Mouse (Mus musculus): ENCODE measurements around the gene Ap1m1. TPM values are rescaled to one million over a fixed set of nuclear protein-coding genes. Genes with fewer than 3 reads are reported as not detected.

Ap1m1 gene
- polyA plus RNA-seq, 1 experiment from 2014 or later, result 118 TPM

- Histone ChIP-seq H3K4me2 (ENCODE audit: low read depth, severe bottlenecking) (no peak overlapping the region), H3K4me1 (ENCODE audit: control insufficient read depth, insufficient read depth, low read length) (no peaks in the 10 kb centered on the region; the same call in 1 of the 2 replicates), H3K4me3 (ENCODE audit: low read depth, low read length) (no peak overlapping the region), H3K9ac (ENCODE audit: low read length) (no peak overlapping the region), H3K36me3 (ENCODE audit: control insufficient read depth, insufficient read depth, low read length) (no peaks in the 10 kb centered on the region), H3K9me3 (ENCODE audit: control insufficient read depth, low read length) (no peaks in the 10 kb centered on the region), H3K27ac (replicated peaks; ENCODE audit: low read depth, low read length) (no peak overlapping the region), H3K27me3 (ENCODE audit: control insufficient read depth, insufficient read depth, low read length) (no peaks in the 10 kb centered on the region)
- DNase-seq (ENCODE audit: low spot score), result no peak
- no peak for ATAC-seq (ENCODE audit: insufficient number of reproducible peaks, low FRiP score, low TSS enrichment, low read depth)
- WGBS, result 50% methylated on average over 5 of the region's 5 CpGs
These were observed 22.1 kb downstream of the Ap1m1 start for GRCm38 (mm10) chr8:72261872-72262271.

GRCm38 (mm10) chr8:72262756-72263155, 22.9 kb downstream of the Ap1m1 start:
- H3K27ac ChIP-seq (replicated peaks; ENCODE audit: low read depth, low read length), result no peak overlapping the region
- H3K27me3 ChIP-seq (ENCODE audit: control insufficient read depth, insufficient read depth, low read length), result no peaks in the 10 kb centered on the region
- H3K9ac ChIP-seq (ENCODE audit: low read length), result no peak overlapping the region
- WGBS, result 87% methylated on average over 2 of the region's 2 CpGs
- no peaks in the 10 kb centered on the region; the same call in 1 of the 2 replicates for H3K4me1 ChIP-seq (ENCODE audit: control insufficient read depth, insufficient read depth, low read length)
- no peak for DNase-seq (ENCODE audit: low spot score)
- H3K4me3 ChIP-seq (ENCODE audit: low read depth, low read length), result no peak overlapping the region
- H3K9me3 ChIP-seq (ENCODE audit: control insufficient read depth, low read length), result no peaks in the 10 kb centered on the region
- no peaks in the 10 kb centered on the region for H3K36me3 ChIP-seq (ENCODE audit: control insufficient read depth, insufficient read depth, low read length)
- no peak overlapping the region for H3K4me2 ChIP-seq (ENCODE audit: low read depth, severe bottlenecking)
- no peak for ATAC-seq (ENCODE audit: insufficient number of reproducible peaks, low FRiP score, low TSS enrichment, low read depth)

GRCm38 (mm10) chr8:72263451-72263850, 23.6 kb downstream of the Ap1m1 start:
- 76% methylated on average over 7 of the region's 7 CpGs for WGBS
- ATAC-seq (ENCODE audit: insufficient number of reproducible peaks, low FRiP score, low TSS enrichment, low read depth), result no peak
- H3K36me3 ChIP-seq (ENCODE audit: control insufficient read depth, insufficient read depth, low read length), result no peaks in the 10 kb centered on the region

GRCm38 (mm10) chr8:72265342-72265741, 25.5 kb downstream of the Ap1m1 start:
- Histone ChIP-seq H3K27ac (replicated peaks; ENCODE audit: low read depth, low read length) (no peak overlapping the region), H3K9ac (ENCODE audit: low read length) (no peak overlapping the region), H3K9me3 (ENCODE audit: control insufficient read depth, low read length) (no peaks in the 10 kb centered on the region), H3K36me3 (ENCODE audit: control insufficient read depth, insufficient read depth, low read length) (no peaks in the 10 kb centered on the region), H3K4me3 (ENCODE audit: low read depth, low read length) (no peak overlapping the region), H3K4me2 (ENCODE audit: low read depth, severe bottlenecking) (no peak overlapping the region), H3K27me3 (ENCODE audit: control insufficient read depth, insufficient read depth, low read length) (no peaks in the 10 kb centered on the region), H3K4me1 (ENCODE audit: control insufficient read depth, insufficient read depth, low read length) (no peaks in the 10 kb centered on the region; the same call in 1 of the 2 replicates)
- ATAC-seq (ENCODE audit: insufficient number of reproducible peaks, low FRiP score, low TSS enrichment, low read depth) (no peak), DNase-seq (ENCODE audit: low spot score) (no peak)
- WGBS, result 77% methylated on average over 5 of the region's 7 CpGs

More at GRCm38 (mm10) chr8:72263451-72263850, 23.6 kb downstream of the Ap1m1 start:
- no peaks in the 10 kb centered on the region for H3K27me3 ChIP-seq (ENCODE audit: control insufficient read depth, insufficient read depth, low read length)
- H3K27ac ChIP-seq (replicated peaks; ENCODE audit: low read depth, low read length), result no peak overlapping the region
- no peak for DNase-seq (ENCODE audit: low spot score)
- H3K9ac ChIP-seq (ENCODE audit: low read length), result no peak overlapping the region
- H3K9me3 ChIP-seq (ENCODE audit: control insufficient read depth, low read length), result no peaks in the 10 kb centered on the region
- no peak overlapping the region for H3K4me2 ChIP-seq (ENCODE audit: low read depth, severe bottlenecking)
- H3K4me3 ChIP-seq (ENCODE audit: low read depth, low read length), result no peak overlapping the region
- no peaks in the 10 kb centered on the region; the same call in 1 of the 2 replicates for H3K4me1 ChIP-seq (ENCODE audit: control insufficient read depth, insufficient read depth, low read length)

GRCm38 (mm10) chr8:72266671-72267070, 26.9 kb downstream of the Ap1m1 start:
- Histone ChIP-seq H3K9me3 (ENCODE audit: control insufficient read depth, low read length) (no peaks in the 10 kb centered on the region), H3K4me3 (ENCODE audit: low read depth, low read length) (no peak overlapping the region), H3K27me3 (ENCODE audit: control insufficient read depth, insufficient read depth, low read length) (no peaks in the 10 kb centered on the region), H3K36me3 (ENCODE audit: control insufficient read depth, insufficient read depth, low read length) (no peaks in the 10 kb centered on the region), H3K4me1 (ENCODE audit: control insufficient read depth, insufficient read depth, low read length) (no peaks in the 10 kb centered on the region), H3K4me2 (ENCODE audit: low read depth, severe bottlenecking) (no peak overlapping the region), H3K9ac (ENCODE audit: low read length) (no peak overlapping the region), H3K27ac (replicated peaks; ENCODE audit: low read depth, low read length) (no peak overlapping the region)
- ATAC-seq (ENCODE audit: insufficient number of reproducible peaks, low FRiP score, low TSS enrichment, low read depth) (no peak), DNase-seq (ENCODE audit: low spot score) (no peak)

GRCm38 (mm10) chr8:72267106-72267505, 27.3 kb downstream of the Ap1m1 start:
- WGBS, result 98% methylated on average over 8 of the region's 8 CpGs
- DNase-seq (ENCODE audit: low spot score), result no peak
- no peaks in the 10 kb centered on the region for H3K36me3 ChIP-seq (ENCODE audit: control insufficient read depth, insufficient read depth, low read length)

GRCm38 (mm10) chr8:72268356-72268755, 28.5 kb downstream of the Ap1m1 start:
- no peaks in the 10 kb centered on the region for H3K36me3 ChIP-seq (ENCODE audit: control insufficient read depth, insufficient read depth, low read length)
- H3K27me3 ChIP-seq (ENCODE audit: control insufficient read depth, insufficient read depth, low read length), result no peaks in the 10 kb centered on the region
- no peak overlapping the region for H3K4me3 ChIP-seq (ENCODE audit: low read depth, low read length)
- ATAC-seq (ENCODE audit: insufficient number of reproducible peaks, low FRiP score, low TSS enrichment, low read depth) (no peak), DNase-seq (ENCODE audit: low spot score) (no peak)
- no peak overlapping the region for H3K4me2 ChIP-seq (ENCODE audit: low read depth, severe bottlenecking)
- H3K9me3 ChIP-seq (ENCODE audit: control insufficient read depth, low read length), result no peaks in the 10 kb centered on the region
- no peak overlapping the region for H3K27ac ChIP-seq (replicated peaks; ENCODE audit: low read depth, low read length)
- 79% methylated on average over 15 of the region's 15 CpGs for WGBS
- H3K9ac ChIP-seq (ENCODE audit: low read length), result no peak overlapping the region; the same call in 1 of the 2 replicates
- H3K4me1 ChIP-seq (ENCODE audit: control insufficient read depth, insufficient read depth, low read length), result no peaks in the 10 kb centered on the region

More at GRCm38 (mm10) chr8:72267106-72267505, 27.3 kb downstream of the Ap1m1 start:
- Histone ChIP-seq H3K4me3 (ENCODE audit: low read depth, low read length) (no peak overlapping the region), H3K27me3 (ENCODE audit: control insufficient read depth, insufficient read depth, low read length) (no peaks in the 10 kb centered on the region), H3K4me1 (ENCODE audit: control insufficient read depth, insufficient read depth, low read length) (no peaks in the 10 kb centered on the region), H3K9me3 (ENCODE audit: control insufficient read depth, low read length) (no peaks in the 10 kb centered on the region), H3K27ac (replicated peaks; ENCODE audit: low read depth, low read length) (no peak overlapping the region), H3K4me2 (ENCODE audit: low read depth, severe bottlenecking) (no peak overlapping the region), H3K9ac (ENCODE audit: low read length) (no peak overlapping the region)
- no peak for ATAC-seq (ENCODE audit: insufficient number of reproducible peaks, low FRiP score, low TSS enrichment, low read depth)

GRCm38 (mm10) chr8:72270606-72271005, 30.8 kb downstream of the Ap1m1 start:
- 85% methylated on average over 12 of the region's 12 CpGs for WGBS
- ATAC-seq (ENCODE audit: insufficient number of reproducible peaks, low FRiP score, low TSS enrichment, low read depth) (no peak), DNase-seq (ENCODE audit: low spot score) (no peak)
- Histone ChIP-seq H3K4me2 (ENCODE audit: low read depth, severe bottlenecking) (no peak overlapping the region), H3K27me3 (ENCODE audit: control insufficient read depth, insufficient read depth, low read length) (no peaks in the 10 kb centered on the region), H3K9ac (ENCODE audit: low read length) (no peak overlapping the region), H3K4me1 (ENCODE audit: control insufficient read depth, insufficient read depth, low read length) (no peaks in the 10 kb centered on the region), H3K36me3 (ENCODE audit: control insufficient read depth, insufficient read depth, low read length) (no peaks in the 10 kb centered on the region), H3K4me3 (ENCODE audit: low read depth, low read length) (no peak overlapping the region), H3K27ac (replicated peaks; ENCODE audit: low read depth, low read length) (no peak overlapping the region), H3K9me3 (ENCODE audit: control insufficient read depth, low read length) (no peaks in the 10 kb centered on the region)

- H3K9ac ChIP-seq (ENCODE audit: low read length), result no peak overlapping the region
- H3K27ac ChIP-seq (replicated peaks; ENCODE audit: low read depth, low read length), result no peak overlapping the region
- no peak for ATAC-seq (ENCODE audit: insufficient number of reproducible peaks, low FRiP score, low TSS enrichment, low read depth)
- no peaks in the 10 kb centered on the region for H3K9me3 ChIP-seq (ENCODE audit: control insufficient read depth, low read length)
- H3K27me3 ChIP-seq (ENCODE audit: control insufficient read depth, insufficient read depth, low read length), result no peaks in the 10 kb centered on the region
- no peak overlapping the region for H3K4me3 ChIP-seq (ENCODE audit: low read depth, low read length)
- 69% methylated on average over 11 of the region's 11 CpGs for WGBS
- H3K4me2 ChIP-seq (ENCODE audit: low read depth, severe bottlenecking), result no peak overlapping the region
- no peak for DNase-seq (ENCODE audit: low spot score)
- H3K36me3 ChIP-seq (ENCODE audit: control insufficient read depth, insufficient read depth, low read length), result no peaks in the 10 kb centered on the region
- no peaks in the 10 kb centered on the region for H3K4me1 ChIP-seq (ENCODE audit: control insufficient read depth, insufficient read depth, low read length)
These were observed 31.3 kb downstream of the Ap1m1 start for GRCm38 (mm10) chr8:72271051-72271660.

All from limb, embryonic 11.5 days (tissue).